Mouse (Mus musculus) C2C12 (cell line): ENCODE results near the gene Lrrc75a.

Experiments used
- CTCF ChIP-seq: IDR thresholded peaks from one replicate; pipeline ENCODE4 v1.5.1; 2011; ENCODE audit not compliant: control insufficient read depth, insufficient read depth, insufficient read length
- MAX ChIP-seq: IDR thresholded peaks from one replicate; pipeline ENCODE4 v1.6.1; 2011; ENCODE audit warnings: mild to moderate bottlenecking, control low read depth
- MYOD1 ChIP-seq: IDR thresholded peaks from one replicate; pipeline ENCODE4 v1.6.1; 2011; ENCODE audit warnings: low read depth; ENCODE audit not compliant: control insufficient read depth, insufficient read length
- MYOG ChIP-seq: IDR thresholded peaks from one replicate; pipeline ENCODE4 v1.6.1; 2011; ENCODE audit not compliant: control insufficient read depth, insufficient read length; ENCODE audit errors: extremely low read depth

DNA sequence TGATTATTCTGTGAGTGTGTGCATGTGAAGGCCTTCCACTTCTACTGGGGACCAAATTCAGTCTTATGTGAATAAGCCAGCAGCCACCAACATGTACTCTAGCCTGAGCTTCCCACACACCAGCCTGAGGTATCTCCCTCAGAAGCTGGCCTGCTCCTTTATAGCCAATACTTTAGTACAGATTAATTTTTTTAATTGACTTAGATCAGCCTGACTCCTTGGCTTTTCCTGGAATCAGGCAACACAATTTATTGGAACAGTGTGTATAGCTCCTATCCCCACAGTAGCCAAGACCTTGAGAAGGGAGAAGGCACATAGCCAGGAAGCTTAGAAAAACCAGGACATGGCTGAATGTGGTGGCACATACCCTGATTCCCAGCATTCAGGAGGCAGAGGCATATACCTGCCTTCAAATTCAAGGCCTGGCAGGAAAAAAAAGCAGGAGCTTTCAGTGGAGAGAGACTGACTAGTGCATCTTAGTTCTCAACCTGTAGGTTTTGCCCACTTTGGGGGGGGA lies 92.4 kb downstream of the Lrrc75a start:
- TF ChIP-seq CTCF = no peak
- no peak for TF ChIP-seq MAX
- TF ChIP-seq MYOD1 = no peak
- no peak for TF ChIP-seq MYOG
